Mouse (Mus musculus) brown adipose tissue, adult 24 weeks (tissue): ENCODE measurements around the gene Dctn2. TPM values are rescaled to one million over a fixed set of nuclear protein-coding genes. Genes with fewer than 3 reads are reported as not detected.

ENCODE experiments used
- H3K27ac ChIP-seq: fragments of 200-500 bp; replicated peaks from 2 replicates; pipeline ENCODE4 v1.5.1; 2012; ENCODE audit warnings: low read depth, mild to moderate bottlenecking, low read length
- H3K4me1 ChIP-seq: fragments of 200-500 bp; 2 replicates; pipeline ENCODE4 v1.6.1; 2012; ENCODE audit warnings: low read length, mixed read lengths; ENCODE audit not compliant: control insufficient read depth, insufficient read depth, insufficient read length
- H3K4me3 ChIP-seq: fragments of 200-500 bp; 2 replicates; pipeline ENCODE4 v1.5.1; 2012; ENCODE audit warnings: low read depth, mild to moderate bottlenecking, low read length, moderate library complexity; ENCODE audit not compliant: insufficient read depth
- polyA plus RNA-seq: library from polyadenylated mRNA; stranded (reverse); fragments of >200 nt; gene quantifications from 2 replicates; pipeline ENCODE4 v1.2.4, GENCODE M21; 2012; ENCODE audit not compliant: missing spikeins, insufficient read depth, insufficient read length

The Dctn2 gene
- polyA plus RNA-seq, 1 experiment: 100 TPM

- Histone ChIP-seq H3K27ac (no peak overlapping the region), H3K4me3 (peak overlapping the region; percentile 50), H3K4me1 (no peaks in the 10 kb centered on the region; the same call in 1 of the 2 replicates)
Measured at GRCm38 (mm10) chr10:127326017-127326801, 60.0 kb downstream of the Dctn2 start.

GRCm38 (mm10) chr10:127326828-127327227 is 60.7 kb downstream of the Dctn2 start:
- Histone ChIP-seq H3K4me1 (no peaks in the 10 kb centered on the region; the same call in 1 of the 2 replicates), H3K27ac (no peak overlapping the region), H3K4me3 (peak overlapping the region; percentile 50)

- Histone ChIP-seq H3K27ac (no peak overlapping the region), H3K4me3 (no peak overlapping the region)
Measured at GRCm38 (mm10) chr10:127327461-127328145, 61.4 kb downstream of the Dctn2 start.

DNA sequence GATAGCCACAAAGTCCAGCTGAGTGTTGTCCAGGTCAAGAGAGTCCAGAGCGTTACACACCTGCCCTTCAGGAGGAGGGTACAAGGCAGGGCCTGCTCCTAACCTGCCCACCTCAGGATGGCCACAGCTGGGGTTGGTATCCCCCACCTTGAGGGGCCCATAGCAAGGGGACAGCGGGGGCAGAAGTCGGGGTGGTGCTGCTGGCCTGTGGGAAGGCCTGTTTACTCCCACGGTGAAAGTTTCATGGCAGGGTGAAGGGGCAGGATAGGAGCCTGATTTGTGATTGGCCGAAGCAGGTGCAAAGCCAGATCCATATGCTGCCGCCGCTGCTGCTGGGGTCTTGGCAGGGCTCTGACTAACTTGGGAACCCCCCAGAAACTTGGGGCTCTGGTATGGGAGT is 64.0 kb downstream of the Dctn2 start:
- Histone ChIP-seq H3K4me1 (no peaks in the 10 kb centered on the region; the same call in 1 of the 2 replicates), H3K27ac (no peak overlapping the region), H3K4me3 (no peak overlapping the region)

More at GRCm38 (mm10) chr10:127327461-127328145, 61.4 kb downstream of the Dctn2 start:
- H3K4me1 ChIP-seq: no peaks in the 10 kb centered on the region; the same call in 1 of the 2 replicates

Other genes with a start within 250 kb of the Dctn2 start
- gene Tsfm, start 235.5 kb upstream of the Dctn2 start, polyA plus RNA-seq: 67.3 and 73.2 TPM in 2 replicates
- gene Mettl1, start 225.0 kb upstream of the Dctn2 start, polyA plus RNA-seq: 6.0 and 10.4 TPM in 2 replicates
- not detected in 2 replicates for gene Eef1akmt3, start 224.9 kb upstream of the Dctn2 start, polyA plus RNA-seq
- not detected in 2 replicates for gene Cyp27b1, start 218.1 kb upstream of the Dctn2 start, polyA plus RNA-seq
- 0.63 and 0.79 TPM in 2 replicates for gene March9, start 206.2 kb upstream of the Dctn2 start, polyA plus RNA-seq
- gene Cdk4, start 202.8 kb upstream of the Dctn2 start, polyA plus RNA-seq: 76.7 and 92.9 TPM in 2 replicates
- 56.7 and 71.6 TPM in 2 replicates for gene Tspan31, start 196.1 kb upstream of the Dctn2 start, polyA plus RNA-seq
- 0.48 and 1.5 TPM in 2 replicates for gene Agap2, start 191.1 kb upstream of the Dctn2 start, polyA plus RNA-seq
- 35.8 and 42.4 TPM in 2 replicates for gene Os9, start 145.2 kb upstream of the Dctn2 start, polyA plus RNA-seq
- gene B4galnt1, start 101.1 kb upstream of the Dctn2 start, polyA plus RNA-seq: 0.95 and 1.8 TPM in 2 replicates
- 1.0 and 4.8 TPM in 2 replicates for gene Slc26a10, start 85.7 kb upstream of the Dctn2 start, polyA plus RNA-seq
- gene Arhgef25, start 76.3 kb upstream of the Dctn2 start, polyA plus RNA-seq: 2.0 and 4.0 TPM in 2 replicates
- gene Dtx3, start 70.6 kb upstream of the Dctn2 start, polyA plus RNA-seq: 5.0 and 5.8 TPM in 2 replicates
- 15.4 and 18.5 TPM in 2 replicates for gene Pip4k2c, start 54.8 kb upstream of the Dctn2 start, polyA plus RNA-seq
- gene Kif5a, start 3.0 kb upstream of the Dctn2 start, polyA plus RNA-seq: 0.99 and 2.2 TPM in 2 replicates
- 15.9 and 18.4 TPM in 2 replicates for gene Mbd6, start 22.6 kb downstream of the Dctn2 start, polyA plus RNA-seq
- 51.3 and 67.4 TPM in 2 replicates for gene Mars, start 45.4 kb downstream of the Dctn2 start, polyA plus RNA-seq
- gene Arhgap9, start 55.6 kb downstream of the Dctn2 start, polyA plus RNA-seq: 0.87 and 1.9 TPM in 2 replicates
- 0.79 TPM in 1 of 2 replicates, not detected in the other for gene Gli1, start 75.6 kb downstream of the Dctn2 start, polyA plus RNA-seq
- not detected in 2 replicates for gene Inhbe, start 88.0 kb downstream of the Dctn2 start, polyA plus RNA-seq
- not detected in 2 replicates for gene Inhbc, start 104.1 kb downstream of the Dctn2 start, polyA plus RNA-seq
- gene R3hdm2, start 114.0 kb downstream of the Dctn2 start, polyA plus RNA-seq: 70.7 and 78.5 TPM in 2 replicates
- 3.8 and 4.8 TPM in 2 replicates for gene Stac3, start 235.3 kb downstream of the Dctn2 start, polyA plus RNA-seq
- 13.0 and 14.5 TPM in 2 replicates for gene Ndufa4l2, start 248.6 kb downstream of the Dctn2 start, polyA plus RNA-seq